Mouse (Mus musculus): ENCODE measurements around the gene Popdc2. TPM values are rescaled to one million over a fixed set of nuclear protein-coding genes. Genes with fewer than 3 reads are reported as not detected.

The Popdc2 gene
- polyA plus RNA-seq, 1 experiment from 2014 or later, result 13.7 TPM

- H3K4me1 ChIP-seq, result no peaks in the 10 kb centered on the region
- no peak overlapping the region for H3K4me2 ChIP-seq
- no peaks in the 10 kb centered on the region for H3K9me3 ChIP-seq
- H3K9ac ChIP-seq, result no peak overlapping the region
- no peak overlapping the region for H3K27ac ChIP-seq
- ATAC-seq (ENCODE audit: insufficient read depth, low FRiP score, low read depth), result no peak
- WGBS, result 73% methylated on average over 8 of the region's 8 CpGs
- no peaks in the 10 kb centered on the region for H3K36me3 ChIP-seq
- no peaks in the 10 kb centered on the region for H3K27me3 ChIP-seq (replicated peaks)
- no peak overlapping the region for H3K4me3 ChIP-seq (replicated peaks)
Measured at GRCm38 (mm10) chr16:38370633-38371374, 8.8 kb downstream of the Popdc2 start.

DNA sequence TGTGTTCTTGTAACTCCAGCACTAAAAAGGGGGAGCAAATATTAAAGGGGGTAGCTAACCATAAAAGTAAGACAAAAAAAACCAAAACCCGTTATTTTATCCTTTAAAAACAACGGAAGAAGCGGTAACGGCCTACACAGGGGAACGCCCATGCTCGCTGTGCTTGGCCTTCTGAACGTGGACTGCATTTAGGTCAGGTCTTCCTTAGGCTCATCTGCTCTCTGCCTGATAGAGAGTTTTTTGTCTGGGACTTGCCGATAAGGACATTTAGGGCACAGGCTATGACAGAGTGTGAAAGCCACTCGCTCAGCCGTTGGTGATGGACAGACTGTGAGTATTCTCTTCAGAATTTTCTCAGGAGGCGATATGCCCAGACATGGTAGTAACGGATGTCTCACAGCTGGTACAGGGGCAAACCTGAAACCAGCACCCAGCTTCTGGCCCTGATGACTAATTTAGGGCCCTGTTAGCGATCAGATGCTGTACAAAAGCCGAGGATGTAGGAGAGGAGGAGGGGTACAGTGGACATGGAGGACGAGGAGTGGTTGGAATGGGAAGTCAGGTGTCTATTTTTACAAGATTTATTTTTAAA lies 9.8 kb downstream of the Popdc2 start:
- no peaks in the 10 kb centered on the region for H3K9me3 ChIP-seq
- H3K9ac ChIP-seq, result no peak overlapping the region
- H3K36me3 ChIP-seq, result no peaks in the 10 kb centered on the region
- peak; percentile 87 for ATAC-seq (ENCODE audit: insufficient read depth, low FRiP score, low read depth)
- H3K27me3 ChIP-seq (replicated peaks), result no peaks in the 10 kb centered on the region
- 85% methylated on average over 15 of the region's 15 CpGs for WGBS
- H3K4me2 ChIP-seq, result no peak overlapping the region
- H3K4me3 ChIP-seq (replicated peaks), result no peak overlapping the region
- H3K4me1 ChIP-seq, result peaks cover 5% of the 10 kb centered on the region; the same call in 1 of the 2 replicates
- no peak overlapping the region for H3K27ac ChIP-seq

DNA sequence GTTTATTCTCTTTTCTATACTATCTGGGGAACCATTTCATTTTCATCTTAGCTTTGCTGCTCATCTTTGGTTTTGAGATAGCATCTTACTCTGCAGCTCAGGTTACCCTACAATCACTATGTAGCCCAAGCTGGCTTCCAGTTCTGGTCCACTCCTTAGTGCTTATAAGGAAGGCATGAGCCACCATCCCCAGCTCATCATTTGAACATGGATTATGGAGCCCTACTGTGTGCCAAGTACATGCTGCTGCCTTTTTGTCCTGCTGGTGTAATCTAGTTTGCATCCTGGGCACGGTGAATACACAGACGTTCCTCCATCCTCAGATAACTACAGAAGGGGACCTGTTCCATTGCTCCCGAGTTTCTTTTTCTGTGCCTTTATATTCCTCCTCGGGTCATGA lies 10.9 kb downstream of the Popdc2 start:
- Histone ChIP-seq H3K4me3 (replicated peaks) (no peak overlapping the region), H3K4me1 (peaks cover 5% of the 10 kb centered on the region; the same call in 1 of the 2 replicates), H3K9ac (no peak overlapping the region), H3K36me3 (no peaks in the 10 kb centered on the region), H3K9me3 (no peaks in the 10 kb centered on the region), H3K27me3 (replicated peaks) (no peaks in the 10 kb centered on the region), H3K27ac (no peak overlapping the region), H3K4me2 (no peak overlapping the region)
- 88% methylated on average over 4 of the region's 4 CpGs for WGBS
- ATAC-seq (ENCODE audit: insufficient read depth, low FRiP score, low read depth), result no peak

GRCm38 (mm10) chr16:38373439-38373838 lies 11.4 kb downstream of the Popdc2 start:
- Histone ChIP-seq H3K4me3 (replicated peaks) (no peak overlapping the region), H3K4me2 (no peak overlapping the region), H3K27me3 (replicated peaks) (no peaks in the 10 kb centered on the region), H3K27ac (no peak overlapping the region), H3K9ac (no peak overlapping the region), H3K9me3 (no peaks in the 10 kb centered on the region), H3K36me3 (no peaks in the 10 kb centered on the region), H3K4me1 (peaks cover 5% of the 10 kb centered on the region; the same call in 1 of the 2 replicates)
- no peak for ATAC-seq (ENCODE audit: insufficient read depth, low FRiP score, low read depth)
- 82% methylated on average over 10 of the region's 10 CpGs for WGBS

DNA sequence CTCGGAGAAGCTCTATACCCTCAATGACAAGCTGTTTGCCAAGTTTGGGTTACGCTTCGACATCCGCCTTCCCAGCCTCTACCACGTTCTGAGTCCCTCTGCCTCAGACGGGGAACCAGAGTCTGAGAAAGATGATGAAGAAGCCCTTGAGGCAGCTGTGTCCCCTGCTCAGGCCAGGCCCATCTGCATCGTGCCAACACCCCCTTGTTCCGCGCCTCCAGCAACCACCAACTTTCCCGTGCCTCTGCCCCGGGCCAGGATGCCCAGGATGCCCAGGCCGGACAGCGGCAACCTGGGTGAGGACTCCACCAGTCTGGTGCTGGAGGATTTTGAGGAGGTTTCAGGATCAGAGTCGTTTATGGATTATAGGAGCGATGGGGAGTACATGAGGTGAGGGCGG lies 11.9 kb downstream of the Popdc2 start:
- 84% methylated on average over 16 of the region's 16 CpGs for WGBS
- no peaks in the 10 kb centered on the region for H3K36me3 ChIP-seq
- no peak overlapping the region for H3K4me3 ChIP-seq (replicated peaks)
- ATAC-seq (ENCODE audit: insufficient read depth, low FRiP score, low read depth), result no peak
- no peak overlapping the region for H3K27ac ChIP-seq
- no peaks in the 10 kb centered on the region for H3K27me3 ChIP-seq (replicated peaks)
- H3K9me3 ChIP-seq, result no peaks in the 10 kb centered on the region
- peaks cover 5% of the 10 kb centered on the region; the same call in 1 of the 2 replicates for H3K4me1 ChIP-seq
- no peak overlapping the region for H3K9ac ChIP-seq
- H3K4me2 ChIP-seq, result no peak overlapping the region

DNA sequence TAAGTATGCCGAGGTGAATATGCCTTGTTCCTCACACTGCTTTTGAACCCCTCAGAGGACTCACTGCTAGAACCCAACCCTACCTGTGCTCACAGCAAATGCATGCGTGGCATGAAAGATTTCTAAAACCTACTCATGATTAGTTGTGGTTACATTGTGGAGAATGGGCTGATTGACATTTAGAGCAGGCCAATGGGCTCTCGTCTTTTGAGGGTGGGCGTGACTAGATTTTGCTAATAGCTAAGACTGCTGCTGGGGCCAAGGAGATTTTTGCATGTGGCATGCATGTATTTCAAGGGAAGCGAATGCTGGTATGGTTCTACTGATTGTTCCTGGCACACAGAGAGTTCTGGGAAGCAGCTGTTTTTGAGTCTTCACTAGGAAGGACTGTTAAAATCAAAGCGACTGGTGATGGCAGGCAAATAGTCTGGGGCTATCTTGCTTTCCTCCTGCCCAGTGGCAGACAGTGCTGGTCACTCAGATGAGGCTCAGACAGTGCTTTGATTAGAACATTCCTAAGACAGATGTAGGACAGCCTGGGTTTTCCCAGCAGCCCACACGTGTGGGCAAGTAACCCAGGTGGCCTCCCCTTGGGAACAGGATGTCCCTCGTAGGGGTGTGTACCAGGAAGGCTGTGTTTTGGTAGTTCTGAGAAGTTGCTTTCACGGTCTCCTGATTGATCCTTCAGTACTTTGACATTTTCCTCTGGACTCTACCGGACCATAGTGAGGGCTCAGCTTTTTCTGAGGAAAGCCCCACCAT lies 12.6 kb downstream of the Popdc2 start:
- H3K4me1 ChIP-seq, result peaks cover 5% of the 10 kb centered on the region; the same call in 1 of the 2 replicates
- no peak overlapping the region for H3K27ac ChIP-seq
- no peak overlapping the region for H3K9ac ChIP-seq
- WGBS, result 76% methylated on average over 10 of the region's 10 CpGs
- no peaks in the 10 kb centered on the region for H3K9me3 ChIP-seq
- H3K4me2 ChIP-seq, result no peak overlapping the region
- no peak overlapping the region for H3K4me3 ChIP-seq (replicated peaks)
- H3K27me3 ChIP-seq (replicated peaks), result no peaks in the 10 kb centered on the region
- H3K36me3 ChIP-seq, result no peaks in the 10 kb centered on the region
- no peak for ATAC-seq (ENCODE audit: insufficient read depth, low FRiP score, low read depth)

DNA sequence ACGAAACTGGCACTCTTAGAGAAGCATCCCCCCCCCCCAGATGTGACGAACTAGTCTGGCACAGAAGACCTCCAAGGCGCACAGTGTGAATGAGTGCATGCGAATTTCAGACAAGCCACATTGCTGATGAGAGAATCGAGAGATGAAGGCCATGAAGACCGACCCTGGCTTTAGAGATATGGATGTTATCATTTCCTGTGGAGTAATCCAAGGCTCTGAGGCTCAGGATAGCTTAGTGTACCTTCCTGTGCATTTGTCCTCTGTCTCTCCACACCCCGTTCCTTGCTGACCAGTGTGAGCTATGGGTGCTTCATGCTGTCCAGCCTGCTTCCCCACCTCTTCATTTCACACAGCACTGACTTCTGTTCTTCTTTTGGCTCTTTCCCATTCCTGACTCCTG lies 13.2 kb downstream of the Popdc2 start:
- H3K4me3 ChIP-seq (replicated peaks), result no peak overlapping the region
- H3K4me1 ChIP-seq, result peaks cover 5% of the 10 kb centered on the region; the same call in 1 of the 2 replicates
- 78% methylated on average over 7 of the region's 7 CpGs for WGBS
- no peak for ATAC-seq (ENCODE audit: insufficient read depth, low FRiP score, low read depth)
- no peaks in the 10 kb centered on the region for H3K27me3 ChIP-seq (replicated peaks)
- H3K9me3 ChIP-seq, result no peaks in the 10 kb centered on the region
- H3K36me3 ChIP-seq, result no peaks in the 10 kb centered on the region
- H3K4me2 ChIP-seq, result no peak overlapping the region
- H3K9ac ChIP-seq, result no peak overlapping the region
- no peak overlapping the region for H3K27ac ChIP-seq

- WGBS, result 33% methylated on average over 16 of the region's 17 CpGs
- H3K4me3 ChIP-seq (replicated peaks), result peak overlapping the region; percentile 36
- no peaks in the 10 kb centered on the region for H3K9me3 ChIP-seq
- ATAC-seq (ENCODE audit: insufficient read depth, low FRiP score, low read depth), result no peak
- H3K9ac ChIP-seq, result no peak overlapping the region; the same call in 1 of the 2 replicates
- no peaks in the 10 kb centered on the region for H3K27me3 ChIP-seq (replicated peaks)
- H3K36me3 ChIP-seq, result no peaks in the 10 kb centered on the region
- peak overlapping the region; percentile 54 for H3K4me2 ChIP-seq
- peak overlapping the region; percentile 61; the same call in 1 of the 2 replicates for H3K27ac ChIP-seq
- peaks cover 5% of the 10 kb centered on the region; the same call in 1 of the 2 replicates for H3K4me1 ChIP-seq
Measured at GRCm38 (mm10) chr16:38376163-38376840, 14.3 kb downstream of the Popdc2 start.

GRCm38 (mm10) chr16:38376841-38377249 lies 14.8 kb downstream of the Popdc2 start:
- no peaks in the 10 kb centered on the region for H3K9me3 ChIP-seq
- peak overlapping the region; percentile 61; the same call in 1 of the 2 replicates for H3K27ac ChIP-seq
- ATAC-seq (ENCODE audit: insufficient read depth, low FRiP score, low read depth), result no peak
- H3K4me3 ChIP-seq (replicated peaks), result peak overlapping the region; percentile 36
- no peak overlapping the region; the same call in 1 of the 2 replicates for H3K9ac ChIP-seq
- H3K36me3 ChIP-seq, result no peaks in the 10 kb centered on the region
- H3K4me2 ChIP-seq, result peak overlapping the region; percentile 54
- 50% methylated on average over 8 of the region's 8 CpGs for WGBS
- peaks cover 5% of the 10 kb centered on the region; the same call in 1 of the 2 replicates for H3K4me1 ChIP-seq
- H3K27me3 ChIP-seq (replicated peaks), result no peaks in the 10 kb centered on the region

DNA sequence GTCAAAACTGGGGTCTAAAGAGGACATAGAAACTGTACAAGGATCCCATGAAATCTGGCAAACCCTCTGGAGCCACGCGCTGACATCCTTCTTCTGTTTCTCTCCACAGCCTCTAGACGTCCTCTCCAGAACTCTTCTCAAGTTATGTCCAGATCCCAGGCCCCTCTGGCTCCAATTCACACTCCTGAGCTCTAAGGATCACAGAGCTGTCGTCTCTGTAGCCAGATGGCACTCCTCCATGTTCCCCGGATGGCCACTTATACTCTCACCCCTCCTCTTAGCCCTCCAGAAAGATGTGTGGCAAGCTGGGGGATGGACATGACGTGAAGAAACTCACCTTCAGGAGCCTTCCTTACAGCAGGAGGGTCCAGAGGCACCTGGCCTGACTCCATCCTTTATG lies 15.5 kb downstream of the Popdc2 start:
- H3K4me2 ChIP-seq, result no peak overlapping the region
- H3K9ac ChIP-seq, result no peak overlapping the region
- no peak overlapping the region for H3K27ac ChIP-seq
- 80% methylated on average over 6 of the region's 6 CpGs for WGBS
- H3K4me1 ChIP-seq, result peaks cover 5% of the 10 kb centered on the region; the same call in 1 of the 2 replicates
- no peaks in the 10 kb centered on the region for H3K9me3 ChIP-seq
- ATAC-seq (ENCODE audit: insufficient read depth, low FRiP score, low read depth), result no peak
- H3K36me3 ChIP-seq, result no peaks in the 10 kb centered on the region
- no peak overlapping the region for H3K4me3 ChIP-seq (replicated peaks)
- no peaks in the 10 kb centered on the region for H3K27me3 ChIP-seq (replicated peaks)

- no peak for ATAC-seq (ENCODE audit: insufficient read depth, low FRiP score, low read depth)
Measured at GRCm38 (mm10) chr16:38378591-38378990, 16.6 kb downstream of the Popdc2 start.

More at GRCm38 (mm10) chr16:38378591-38378990, 16.6 kb downstream of the Popdc2 start:
- Histone ChIP-seq H3K27ac (no peak overlapping the region), H3K4me1 (peaks cover 5% of the 10 kb centered on the region; the same call in 1 of the 2 replicates), H3K27me3 (replicated peaks) (no peaks in the 10 kb centered on the region), H3K4me3 (replicated peaks) (no peak overlapping the region), H3K9ac (no peak overlapping the region), H3K9me3 (no peaks in the 10 kb centered on the region), H3K36me3 (no peaks in the 10 kb centered on the region), H3K4me2 (no peak overlapping the region)
- WGBS, result 83% methylated on average over 6 of the region's 6 CpGs
